Mouse (Mus musculus): ENCODE data around the gene Slc31a1. TPM values are rescaled to one million over a fixed set of nuclear protein-coding genes. Genes with fewer than 3 reads are reported as not detected.

Gene Slc31a1
- polyA plus RNA-seq, 1 experiment from 2014 or later: 45.2 TPM

- no peaks in the 10 kb centered on the region for H3K27me3 ChIP-seq
Measured at GRCm38 (mm10) chr4:62367586-62367985, 7.1 kb downstream of the Slc31a1 start.

GRCm38 (mm10) chr4:62369091-62369490 lies 8.6 kb downstream of the Slc31a1 start:
- no peak overlapping the region for H3K9ac ChIP-seq
- no peaks in the 10 kb centered on the region for H3K36me3 ChIP-seq
- H3K9me3 ChIP-seq (replicated peaks): no peaks in the 10 kb centered on the region
- no peaks in the 10 kb centered on the region for H3K27me3 ChIP-seq
- no peaks in the 10 kb centered on the region for H3K4me1 ChIP-seq
- no peak overlapping the region for H3K4me3 ChIP-seq
- no peak overlapping the region for H3K27ac ChIP-seq
- ATAC-seq (ENCODE audit: low FRiP score): no peak
- H3K4me2 ChIP-seq (replicated peaks): no peak overlapping the region
- 88% methylated on average over 3 of the region's 3 CpGs for WGBS

More at GRCm38 (mm10) chr4:62367586-62367985, 7.1 kb downstream of the Slc31a1 start:
- Histone ChIP-seq H3K4me2 (replicated peaks) (no peak overlapping the region), H3K4me1 (no peaks in the 10 kb centered on the region), H3K27ac (no peak overlapping the region), H3K9ac (no peak overlapping the region), H3K36me3 (no peaks in the 10 kb centered on the region), H3K4me3 (no peak overlapping the region), H3K9me3 (replicated peaks) (no peaks in the 10 kb centered on the region)
- WGBS: 91% methylated on average over 6 of the region's 6 CpGs
- no peak for ATAC-seq (ENCODE audit: low FRiP score)

GRCm38 (mm10) chr4:62372410-62372809 lies 11.9 kb downstream of the Slc31a1 start:
- no peak overlapping the region for H3K9ac ChIP-seq
- no peaks in the 10 kb centered on the region for H3K36me3 ChIP-seq
- no peaks in the 10 kb centered on the region for H3K27me3 ChIP-seq
- ATAC-seq (ENCODE audit: low FRiP score): no peak
- 42% methylated on average over 1 of the region's 1 CpGs for WGBS
- H3K4me2 ChIP-seq (replicated peaks): no peak overlapping the region
- H3K4me1 ChIP-seq: no peaks in the 10 kb centered on the region
- no peak overlapping the region for H3K4me3 ChIP-seq
- H3K9me3 ChIP-seq (replicated peaks): no peaks in the 10 kb centered on the region
- no peak overlapping the region for H3K27ac ChIP-seq

GRCm38 (mm10) chr4:62372818-62373520 lies 12.4 kb downstream of the Slc31a1 start:
- Histone ChIP-seq H3K27ac (no peak overlapping the region), H3K4me3 (no peak overlapping the region), H3K4me1 (no peaks in the 10 kb centered on the region), H3K9me3 (replicated peaks) (no peaks in the 10 kb centered on the region), H3K9ac (no peak overlapping the region), H3K4me2 (replicated peaks) (no peak overlapping the region), H3K27me3 (no peaks in the 10 kb centered on the region), H3K36me3 (no peaks in the 10 kb centered on the region)
- no peak for ATAC-seq (ENCODE audit: low FRiP score)
- 88% methylated on average over 9 of the region's 9 CpGs for WGBS

GRCm38 (mm10) chr4:62373668-62374067 lies 13.1 kb downstream of the Slc31a1 start:
- H3K4me1 ChIP-seq: 0 out of 2 replicates have a peak, but pooled peaks cover 2% of the 10 kb centered on the region
- no peaks in the 10 kb centered on the region for H3K27me3 ChIP-seq
- H3K4me2 ChIP-seq (replicated peaks): no peak overlapping the region
- WGBS: 89% methylated on average over 7 of the region's 7 CpGs
- no peaks in the 10 kb centered on the region for H3K36me3 ChIP-seq
- no peaks in the 10 kb centered on the region for H3K9me3 ChIP-seq (replicated peaks)
- H3K4me3 ChIP-seq: no peak overlapping the region
- H3K9ac ChIP-seq: no peak overlapping the region
- H3K27ac ChIP-seq: no peak overlapping the region
- no peak for ATAC-seq (ENCODE audit: low FRiP score)

GRCm38 (mm10) chr4:62374342-62374741 lies 13.8 kb downstream of the Slc31a1 start:
- ATAC-seq (ENCODE audit: low FRiP score): no peak
- no peak overlapping the region for H3K27ac ChIP-seq
- WGBS: 90% methylated on average over 4 of the region's 4 CpGs
- no peak overlapping the region for H3K9ac ChIP-seq
- no peak overlapping the region for H3K4me2 ChIP-seq (replicated peaks)
- no peaks in the 10 kb centered on the region for H3K36me3 ChIP-seq
- no peaks in the 10 kb centered on the region for H3K9me3 ChIP-seq (replicated peaks)
- H3K27me3 ChIP-seq: no peaks in the 10 kb centered on the region
- H3K4me3 ChIP-seq: no peak overlapping the region
- H3K4me1 ChIP-seq: 0 out of 2 replicates have a peak, but pooled peaks cover 2% of the 10 kb centered on the region

GRCm38 (mm10) chr4:62376123-62376522 lies 15.6 kb downstream of the Slc31a1 start:
- WGBS: 95% methylated on average over 2 of the region's 2 CpGs
- 0 out of 2 replicates have a peak, but pooled peaks cover 2% of the 10 kb centered on the region for H3K4me1 ChIP-seq
- no peaks in the 10 kb centered on the region for H3K9me3 ChIP-seq (replicated peaks)
- no peak overlapping the region for H3K27ac ChIP-seq
- no peaks in the 10 kb centered on the region for H3K27me3 ChIP-seq
- ATAC-seq (ENCODE audit: low FRiP score): no peak
- no peak overlapping the region for H3K4me2 ChIP-seq (replicated peaks)
- no peak overlapping the region for H3K4me3 ChIP-seq
- no peaks in the 10 kb centered on the region for H3K36me3 ChIP-seq
- no peak overlapping the region for H3K9ac ChIP-seq

GRCm38 (mm10) chr4:62379724-62380381 lies 19.3 kb downstream of the Slc31a1 start:
- Histone ChIP-seq H3K4me2 (replicated peaks) (no peak overlapping the region), H3K27me3 (no peaks in the 10 kb centered on the region), H3K9ac (no peak overlapping the region), H3K27ac (no peak overlapping the region), H3K36me3 (no peaks in the 10 kb centered on the region), H3K4me3 (no peak overlapping the region), H3K4me1 (0 out of 2 replicates have a peak, but pooled peaks cover 2% of the 10 kb centered on the region), H3K9me3 (replicated peaks) (no peaks in the 10 kb centered on the region)
- ATAC-seq (ENCODE audit: low FRiP score): no peak
- 93% methylated on average over 9 of the region's 9 CpGs for WGBS

- Histone ChIP-seq H3K27me3 (no peaks in the 10 kb centered on the region), H3K9ac (no peak overlapping the region), H3K27ac (no peak overlapping the region), H3K9me3 (replicated peaks) (no peaks in the 10 kb centered on the region), H3K4me3 (no peak overlapping the region), H3K4me1 (0 out of 2 replicates have a peak, but pooled peaks cover 2% of the 10 kb centered on the region), H3K36me3 (peaks cover 13% of the 10 kb centered on the region), H3K4me2 (replicated peaks) (no peak overlapping the region)
- WGBS: 94% methylated on average over 6 of the region's 6 CpGs
- ATAC-seq (ENCODE audit: low FRiP score): no peak
Measured at GRCm38 (mm10) chr4:62383207-62383606, 22.7 kb downstream of the Slc31a1 start.

GRCm38 (mm10) chr4:62383752-62384151 lies 23.2 kb downstream of the Slc31a1 start:
- Histone ChIP-seq H3K4me2 (replicated peaks) (no peak overlapping the region), H3K4me3 (no peak overlapping the region), H3K36me3 (peaks cover 19% of the 10 kb centered on the region), H3K9ac (no peak overlapping the region), H3K27me3 (no peaks in the 10 kb centered on the region), H3K9me3 (replicated peaks) (no peaks in the 10 kb centered on the region), H3K4me1 (no peaks in the 10 kb centered on the region), H3K27ac (no peak overlapping the region)
- WGBS: 86% methylated on average over 7 of the region's 7 CpGs
- ATAC-seq (ENCODE audit: low FRiP score): no peak

- H3K4me3 ChIP-seq: no peak overlapping the region
- H3K9ac ChIP-seq: no peak overlapping the region
- H3K27ac ChIP-seq: no peak overlapping the region
- H3K36me3 ChIP-seq: peaks cover 22% of the 10 kb centered on the region
- H3K9me3 ChIP-seq (replicated peaks): no peaks in the 10 kb centered on the region
- no peaks in the 10 kb centered on the region for H3K4me1 ChIP-seq
- 87% methylated on average over 1 of the region's 1 CpGs for WGBS
- ATAC-seq (ENCODE audit: low FRiP score): no peak
- H3K27me3 ChIP-seq: no peaks in the 10 kb centered on the region
- H3K4me2 ChIP-seq (replicated peaks): no peak overlapping the region
Measured at GRCm38 (mm10) chr4:62384159-62384558, 23.6 kb downstream of the Slc31a1 start.

GRCm38 (mm10) chr4:62385439-62385838 lies 24.9 kb downstream of the Slc31a1 start:
- 91% methylated on average over 7 of the region's 7 CpGs for WGBS
- no peak overlapping the region for H3K4me3 ChIP-seq

More at GRCm38 (mm10) chr4:62385439-62385838, 24.9 kb downstream of the Slc31a1 start:
- H3K9ac ChIP-seq: no peak overlapping the region
- no peak for ATAC-seq (ENCODE audit: low FRiP score)
- H3K4me1 ChIP-seq: no peaks in the 10 kb centered on the region
- H3K27me3 ChIP-seq: no peaks in the 10 kb centered on the region
- no peak overlapping the region for H3K27ac ChIP-seq
- no peaks in the 10 kb centered on the region for H3K9me3 ChIP-seq (replicated peaks)
- peaks cover 33% of the 10 kb centered on the region for H3K36me3 ChIP-seq
- H3K4me2 ChIP-seq (replicated peaks): no peak overlapping the region
